Mouse (Mus musculus): Measurements from ENCODE around the gene Usp45. TPM values are rescaled to one million over a fixed set of nuclear protein-coding genes. Genes with fewer than 3 reads are reported as not detected.
"Not testable (repeated sequence)": the region's sequence is repeated elsewhere in the genome, so short reads cannot be mapped to it uniquely, and the experiment has no call there.

Gene Usp45
- 16.5 and 18.8 TPM in 2 replicates for polyA plus RNA-seq (2014; fragmentation: Nextera tagmentation; extraction: Ambion mirVana)

DNA sequence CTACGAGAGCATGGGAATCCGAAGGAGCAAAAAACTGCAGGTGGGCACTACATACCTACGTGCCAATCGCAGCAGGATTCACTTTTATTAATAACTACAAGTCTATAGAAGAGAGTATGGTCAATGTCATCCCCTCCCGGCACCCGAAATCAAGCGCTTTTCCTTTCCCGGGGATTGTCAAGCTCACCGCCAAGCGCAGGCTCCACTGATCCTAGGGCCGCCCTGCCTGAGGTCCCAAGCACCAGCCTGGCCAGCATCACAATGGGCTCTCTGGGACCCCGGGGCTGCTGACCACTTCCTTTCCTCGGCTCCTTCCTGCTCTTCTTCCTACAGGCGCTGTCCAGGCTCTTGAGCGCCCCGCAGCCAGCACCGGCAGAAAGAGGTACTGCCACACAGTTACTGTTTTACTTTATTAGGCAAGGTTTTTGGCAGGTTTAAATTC, at the start of gene Usp45, which contains the start of gene Tstd3:
Usp45 (plus strand) TSS at position 294 of the 442 bp plus-strand sequence.
Tstd3 (minus strand) TSS at position 350 of the 442 bp plus-strand sequence.
- Histone ChIP-seq H3K27ac (ENCODE audit: low read depth, low read length) (peak within 1 kb of the TSS; percentile 43), H3K36me3 (ENCODE audit: control insufficient read depth, insufficient read depth, low read length) (no peaks in the 10 kb centered on the region), H3K4me1 (replicated peaks; ENCODE audit: control insufficient read depth, insufficient read depth, low read length) (no peaks in the 10 kb centered on the region), H3K4me3 (ENCODE audit: low read depth, low read length) (peak within 1 kb of the TSS; percentile 80), H3K4me2 (peak within 1 kb of the TSS; percentile 83), H3K9ac (ENCODE audit: low read depth, low read length) (peak within 1 kb of the TSS; percentile 82), H3K9me3 (ENCODE audit: control insufficient read depth, low read length) (no peaks in the 10 kb centered on the region), H3K27me3 (replicated peaks; ENCODE audit: control insufficient read depth, insufficient read depth, low read length) (no peaks in the 10 kb centered on the region)
- WGBS, result 3% methylated on average over 17 of the region's 17 CpGs
- ATAC-seq (replicated peaks; ENCODE audit: low FRiP score) (peak; percentile 91), DNase-seq (ENCODE audit: low spot score) (peak; percentile 72)

DNA sequence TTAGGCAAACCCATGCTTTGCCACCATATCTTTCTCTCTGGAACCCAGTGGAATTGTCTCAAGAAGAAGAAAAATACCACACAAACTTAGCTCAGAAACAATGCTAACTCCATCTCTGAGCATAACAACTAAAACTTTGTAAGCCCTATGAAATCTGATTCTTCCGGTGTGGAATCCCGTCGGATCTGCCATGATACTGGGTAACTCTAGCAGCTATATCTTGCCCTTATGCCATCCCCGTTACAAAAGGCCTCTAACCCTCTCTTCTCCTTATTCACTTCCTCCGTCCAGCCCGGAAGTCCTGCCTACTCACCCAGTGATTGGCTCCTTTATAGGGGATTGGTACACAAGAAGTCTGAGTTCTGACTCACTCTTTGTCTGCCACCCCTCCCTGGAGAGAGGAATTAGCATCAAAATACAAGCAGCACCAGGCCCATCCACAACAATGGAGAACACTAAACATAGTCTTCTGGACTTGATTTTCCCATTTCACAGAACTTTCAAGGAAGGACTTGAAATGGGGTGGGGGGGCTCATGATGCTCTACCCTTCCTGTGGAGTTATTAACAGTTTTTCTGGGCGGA, 44.1 kb upstream of the Usp45 start:
- Histone ChIP-seq H3K9me3 (ENCODE audit: control insufficient read depth, low read length) (no peaks in the 10 kb centered on the region), H3K4me3 (ENCODE audit: low read depth, low read length) (no peak overlapping the region), H3K36me3 (ENCODE audit: control insufficient read depth, insufficient read depth, low read length) (no peaks in the 10 kb centered on the region), H3K27ac (ENCODE audit: low read depth, low read length) (no peak overlapping the region), H3K4me2 (no peak overlapping the region), H3K9ac (ENCODE audit: low read depth, low read length) (no peak overlapping the region), H3K4me1 (replicated peaks; ENCODE audit: control insufficient read depth, insufficient read depth, low read length) (no peaks in the 10 kb centered on the region), H3K27me3 (replicated peaks; ENCODE audit: control insufficient read depth, insufficient read depth, low read length) (no peaks in the 10 kb centered on the region)
- ATAC-seq (replicated peaks; ENCODE audit: low FRiP score) (no peak), DNase-seq (ENCODE audit: low spot score) (no peak)
- 64% methylated on average over 7 of the region's 7 CpGs for WGBS

DNA sequence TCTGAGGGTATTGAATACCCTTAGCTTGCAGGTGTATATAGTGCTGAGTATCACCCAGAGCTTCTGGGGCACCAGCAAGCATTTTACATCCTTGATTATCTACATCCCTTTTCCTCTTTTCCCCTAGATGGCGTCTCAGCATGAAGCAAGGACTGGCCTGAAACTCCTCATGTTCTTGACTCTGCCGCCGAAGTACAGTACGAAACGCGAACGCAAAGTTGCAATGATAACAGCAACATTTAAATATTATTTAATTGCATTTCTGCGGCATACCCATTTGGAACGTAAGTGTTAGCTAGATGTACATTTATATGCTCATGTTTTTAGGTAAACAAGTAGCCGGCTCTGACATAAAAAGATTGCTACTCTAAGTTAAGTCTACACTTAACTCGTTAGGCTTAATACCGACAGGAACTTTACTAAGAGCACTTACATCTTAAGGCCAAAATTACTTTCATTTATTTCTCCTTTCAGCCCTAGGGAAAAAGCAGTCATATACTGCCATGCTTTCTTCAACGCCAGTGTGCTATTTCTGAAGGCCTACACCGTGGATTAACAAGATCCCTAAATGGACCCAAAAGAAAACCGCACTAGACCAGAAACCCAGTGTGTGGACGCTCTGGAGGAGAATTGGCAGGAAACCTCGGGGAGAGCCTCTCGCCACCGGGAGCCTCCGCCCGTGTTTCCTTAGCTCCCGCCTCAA, 39.9 kb upstream of the Usp45 start:
- peak; percentile 56 for ATAC-seq (replicated peaks; ENCODE audit: low FRiP score)
- Histone ChIP-seq H3K36me3 (ENCODE audit: control insufficient read depth, insufficient read depth, low read length) (no peaks in the 10 kb centered on the region), H3K9ac (ENCODE audit: low read depth, low read length) (peak overlapping the region; percentile 87), H3K4me3 (ENCODE audit: low read depth, low read length) (peak overlapping the region; percentile 90), H3K4me2 (peak overlapping the region; percentile 76), H3K27me3 (replicated peaks; ENCODE audit: control insufficient read depth, insufficient read depth, low read length) (no peaks in the 10 kb centered on the region), H3K27ac (ENCODE audit: low read depth, low read length) (peak overlapping the region; percentile 78), H3K9me3 (ENCODE audit: control insufficient read depth, low read length) (no peaks in the 10 kb centered on the region), H3K4me1 (replicated peaks; ENCODE audit: control insufficient read depth, insufficient read depth, low read length) (no peaks in the 10 kb centered on the region)
- peak; percentile 37 for DNase-seq (ENCODE audit: low spot score)
- under 1% methylated on average over 22 of the region's 22 CpGs for WGBS

DNA sequence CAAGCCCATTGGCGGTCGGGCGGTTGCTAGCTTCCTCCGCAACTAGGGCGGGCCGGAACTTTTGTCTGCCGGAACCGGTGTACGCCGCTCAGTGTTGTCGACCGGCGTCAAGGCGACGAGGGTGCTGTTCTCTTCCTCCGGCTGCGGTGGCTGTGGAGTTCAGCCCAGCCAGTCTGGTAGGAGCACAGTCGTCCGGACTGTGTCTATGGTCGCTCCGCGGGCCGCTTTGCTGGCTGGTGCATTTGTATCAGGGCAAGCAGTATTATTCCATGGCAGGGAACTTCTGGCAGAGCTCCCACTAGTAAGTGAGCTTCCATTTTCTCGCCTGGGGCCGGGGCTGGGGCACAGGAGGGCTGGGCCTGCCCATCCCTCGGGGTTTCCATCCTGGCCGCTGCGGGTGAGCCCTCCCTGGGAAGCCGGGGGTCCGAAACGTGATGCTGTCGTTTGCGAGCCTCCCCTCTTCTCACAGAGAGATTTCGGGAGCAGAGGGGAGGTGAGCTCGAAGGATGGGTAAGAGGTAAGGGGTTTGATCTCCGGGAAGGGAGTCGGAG, 39.3 kb upstream of the Usp45 start, which contains the start of gene Ccnc:
Ccnc (plus strand) TSS at position 87 of the 551 bp plus-strand sequence.
- peak; percentile 91 for DNase-seq (ENCODE audit: low spot score)
- Histone ChIP-seq H3K4me3 (ENCODE audit: low read depth, low read length) (peak within 1 kb of the TSS; percentile 90), H3K4me1 (replicated peaks; ENCODE audit: control insufficient read depth, insufficient read depth, low read length) (no peaks in the 10 kb centered on the region), H3K4me2 (peak within 1 kb of the TSS; percentile 76), H3K36me3 (ENCODE audit: control insufficient read depth, insufficient read depth, low read length) (no peaks in the 10 kb centered on the region; the same call in 1 of the 2 replicates), H3K9me3 (ENCODE audit: control insufficient read depth, low read length) (no peaks in the 10 kb centered on the region), H3K27me3 (replicated peaks; ENCODE audit: control insufficient read depth, insufficient read depth, low read length) (no peaks in the 10 kb centered on the region), H3K27ac (ENCODE audit: low read depth, low read length) (peak within 1 kb of the TSS; percentile 78), H3K9ac (ENCODE audit: low read depth, low read length) (peak within 1 kb of the TSS; percentile 87)
- WGBS, result under 1% methylated on average over 37 of the region's 37 CpGs
- ATAC-seq (replicated peaks; ENCODE audit: low FRiP score), result peak; percentile 99

- Histone ChIP-seq H3K27me3 (replicated peaks; ENCODE audit: control insufficient read depth, insufficient read depth, low read length) (no peaks in the 10 kb centered on the region), H3K9ac (ENCODE audit: low read depth, low read length) (no peak overlapping the region), H3K4me1 (replicated peaks; ENCODE audit: control insufficient read depth, insufficient read depth, low read length) (no peaks in the 10 kb centered on the region), H3K36me3 (ENCODE audit: control insufficient read depth, insufficient read depth, low read length) (no peaks in the 10 kb centered on the region), H3K27ac (ENCODE audit: low read depth, low read length) (no peak overlapping the region), H3K9me3 (ENCODE audit: control insufficient read depth, low read length) (no peaks in the 10 kb centered on the region), H3K4me3 (ENCODE audit: low read depth, low read length) (no peak overlapping the region), H3K4me2 (no peak overlapping the region)
- no peak for DNase-seq (ENCODE audit: low spot score)
- ATAC-seq (replicated peaks; ENCODE audit: low FRiP score), result no peak
- WGBS, result 85% methylated on average over 4 of the region's 4 CpGs
Observed at GRCm38 (mm10) chr4:21739169-21739568, 27.8 kb upstream of the Usp45 start.

GRCm38 (mm10) chr4:21744142-21744541, 22.8 kb upstream of the Usp45 start:
- H3K4me3 ChIP-seq (ENCODE audit: low read depth, low read length); DNase-seq (ENCODE audit: low spot score); H3K4me2 ChIP-seq; H3K9ac ChIP-seq (ENCODE audit: low read depth, low read length); ATAC-seq (replicated peaks; ENCODE audit: low FRiP score); H3K27me3 ChIP-seq (replicated peaks; ENCODE audit: control insufficient read depth, insufficient read depth, low read length); H3K4me1 ChIP-seq (replicated peaks; ENCODE audit: control insufficient read depth, insufficient read depth, low read length); H3K27ac ChIP-seq (ENCODE audit: low read depth, low read length); H3K9me3 ChIP-seq (ENCODE audit: control insufficient read depth, low read length); H3K36me3 ChIP-seq (ENCODE audit: control insufficient read depth, insufficient read depth, low read length): not testable (repeated sequence)
- 89% methylated on average over 8 of the region's 8 CpGs for WGBS

GRCm38 (mm10) chr4:21745723-21746122, 21.2 kb upstream of the Usp45 start:
- no peak overlapping the region for H3K4me2 ChIP-seq

GRCm38 (mm10) chr4:21755123-21755789, 11.7 kb upstream of the Usp45 start:
- H3K4me1 ChIP-seq (replicated peaks; ENCODE audit: control insufficient read depth, insufficient read depth, low read length), result 0 out of 2 replicates have a peak, but pooled peaks cover 6% of the 10 kb centered on the region
- WGBS, result 54% methylated on average over 4 of the region's 4 CpGs
- 0 out of 2 replicates have a peak, but pooled peaks cover 3% of the 10 kb centered on the region for H3K9me3 ChIP-seq (ENCODE audit: control insufficient read depth, low read length)
- DNase-seq (ENCODE audit: low spot score) (peak; percentile 32), ATAC-seq (replicated peaks; ENCODE audit: low FRiP score) (peak; percentile 79)
- H3K9ac ChIP-seq (ENCODE audit: low read depth, low read length), result no peak overlapping the region
- H3K27ac ChIP-seq (ENCODE audit: low read depth, low read length), result no peak overlapping the region
- no peaks in the 10 kb centered on the region for H3K27me3 ChIP-seq (replicated peaks; ENCODE audit: control insufficient read depth, insufficient read depth, low read length)
- no peak overlapping the region for H3K4me3 ChIP-seq (ENCODE audit: low read depth, low read length)
- H3K36me3 ChIP-seq (ENCODE audit: control insufficient read depth, insufficient read depth, low read length), result peaks cover 4% of the 10 kb centered on the region; the same call in 1 of the 2 replicates
- H3K4me2 ChIP-seq, result no peak overlapping the region

More at GRCm38 (mm10) chr4:21745723-21746122, 21.2 kb upstream of the Usp45 start:
- Histone ChIP-seq H3K9ac (ENCODE audit: low read depth, low read length) (no peak overlapping the region), H3K9me3 (ENCODE audit: control insufficient read depth, low read length) (no peaks in the 10 kb centered on the region), H3K27ac (ENCODE audit: low read depth, low read length) (no peak overlapping the region), H3K4me1 (replicated peaks; ENCODE audit: control insufficient read depth, insufficient read depth, low read length) (no peaks in the 10 kb centered on the region), H3K36me3 (ENCODE audit: control insufficient read depth, insufficient read depth, low read length) (no peaks in the 10 kb centered on the region), H3K27me3 (replicated peaks; ENCODE audit: control insufficient read depth, insufficient read depth, low read length) (no peaks in the 10 kb centered on the region), H3K4me3 (ENCODE audit: low read depth, low read length) (no peak overlapping the region)
- DNase-seq (ENCODE audit: low spot score) (no peak), ATAC-seq (replicated peaks; ENCODE audit: low FRiP score) (no peak)
- 76% methylated on average over 5 of the region's 5 CpGs for WGBS

Measured in liver, embryonic 11.5 days (tissue).